Mouse (Mus musculus) kidney, postnatal 10 days (tissue): ENCODE data around the gene Mid2.
"Not testable (repeated sequence)": the region's sequence is repeated elsewhere in the genome, so short reads cannot be mapped to it uniquely, and the experiment has no call there.

Experiments
- DNase-seq: peaks from one replicate; pipeline ENCODE4 v3.0.0; 2021; ENCODE audit warnings: mixed read lengths

The Mid2 gene

GRCm38 (mm10) chrX:140664479-140665241 is at the start of gene Mid2:
Gene Mid2, plus strand, starts transcription at chrX:140664599.
- DNase-seq = peak; percentile 55

- DNase-seq = no peak
Measured at GRCm38 (mm10) chrX:140624875-140625594, 39.4 kb upstream of the Mid2 start.

- no peak for DNase-seq
Measured at GRCm38 (mm10) chrX:140638028-140638427, 26.4 kb upstream of the Mid2 start.

- no peak for DNase-seq
Measured at GRCm38 (mm10) chrX:140639592-140639991, 24.8 kb upstream of the Mid2 start.

- DNase-seq = no peak
Measured at GRCm38 (mm10) chrX:140660731-140661130, 3.7 kb upstream of the Mid2 start.

GRCm38 (mm10) chrX:140663516-140663915 is 883 bp upstream of the Mid2 start:
- no peak for DNase-seq

GRCm38 (mm10) chrX:140665242-140665810 is 927 bp downstream of the Mid2 start:
- DNase-seq = peak; percentile 58

GRCm38 (mm10) chrX:140675444-140675843 is 11.0 kb downstream of the Mid2 start:
- DNase-seq = no peak

GRCm38 (mm10) chrX:140688335-140688734 is 23.9 kb downstream of the Mid2 start:
- no peak for DNase-seq

GRCm38 (mm10) chrX:140697872-140698463 is 33.6 kb downstream of the Mid2 start:
- not testable (repeated sequence) for DNase-seq

GRCm38 (mm10) chrX:140703224-140703623 is 38.8 kb downstream of the Mid2 start:
- no peak for DNase-seq

GRCm38 (mm10) chrX:140706077-140706476 is 41.7 kb downstream of the Mid2 start:
- DNase-seq = no peak

GRCm38 (mm10) chrX:140722400-140722799 is 58.0 kb downstream of the Mid2 start:
- DNase-seq = peak; percentile 46

GRCm38 (mm10) chrX:140738986-140739385 is 74.6 kb downstream of the Mid2 start:
- DNase-seq = no peak

- DNase-seq = no peak
Measured at GRCm38 (mm10) chrX:140743213-140743612, 78.8 kb downstream of the Mid2 start.

- no peak for DNase-seq
Measured at GRCm38 (mm10) chrX:140769794-140770193, 105.4 kb downstream of the Mid2 start.

- DNase-seq = no peak
Measured at GRCm38 (mm10) chrX:140805340-140805739, 140.9 kb downstream of the Mid2 start.

- DNase-seq = no peak
Measured at GRCm38 (mm10) chrX:140813312-140814006, 149.1 kb downstream of the Mid2 start, which contains the start of gene Tex13b. Gene Tex13b, minus strand, starts transcription at chrX:140813433.
